ENCODE assay signal across 8 mouse cellular contexts in genomic region chr8:91967407-91967806, GRCm38 (mm10).
DNase-seq lines count a peak whose midpoint lies in the region.

No protein-coding gene starts in this region.

- DNase-seq in adrenal gland, postnatal 36 days, result peak; percentile 31 to 40
- no peak for DNase-seq in adrenal gland, adult (ENCODE audit: inconsistent age in 2 of 2, low spot score in 1 of 2)
- DNase-seq in brain, adult 2 months (ENCODE audit: low read depth, low spot score), result peak; percentile 37
- DNase-seq in heart, postnatal 4 days, result peak; percentile 90
- DNase-seq in liver, result peak; percentile 14
- no peak for DNase-seq in spleen, adult 12 weeks (ENCODE audit: low spot score)
- no peak for DNase-seq in layer of hippocampus, adult 11-12 months (ENCODE audit: low spot score)
- no peak for DNase-seq in thymus, postnatal 36 days

Comparison
In these comparisons a context has a peak if more than half of its experiments do, and no peak if none do; other contexts are left out.
1. DNase-seq: peak in adrenal gland, postnatal 36 days (2 of 2), brain, adult 2 months (single experiment), heart, postnatal 4 days (single experiment) and liver (single experiment); none in adrenal gland, adult (0 of 2), spleen, adult 12 weeks (single experiment), layer of hippocampus, adult 11-12 months (single experiment) and thymus, postnatal 36 days (0 of 2).